Mouse (Mus musculus) limb, embryonic 11.5 days (tissue): Measurements from ENCODE around the gene Pcbd2. TPM values are rescaled to one million over a fixed set of nuclear protein-coding genes. Genes with fewer than 3 reads are reported as not detected.

Source experiments
- ATAC-seq: fragments of 200-750 bp; cut with Nextera tagmentation; 2 replicates; pipeline ENCODE4 v1.8.0; 2017; ENCODE audit warnings: low read depth; ENCODE audit not compliant: insufficient number of reproducible peaks, low FRiP score, low TSS enrichment
- DNase-seq: peaks from one replicate; pipeline ENCODE4 v3.0.0-alpha.2; 2015; ENCODE audit warnings: low spot score
- H3K27ac ChIP-seq: fragments of 300-500 bp; sonication (generic); replicated peaks from 2 replicates; pipeline ENCODE4 v1.5.1; 2014; ENCODE audit warnings: low read depth, mild to moderate bottlenecking, low read length
- H3K27me3 ChIP-seq: fragments of 300-500 bp; sonication (generic); 2 replicates; pipeline ENCODE4 v1.6.1; 2014; ENCODE audit warnings: mild to moderate bottlenecking, low read length, mixed read lengths; ENCODE audit not compliant: control insufficient read depth, insufficient read depth
- H3K36me3 ChIP-seq: fragments of 300-500 bp; sonication (generic); 2 replicates; pipeline ENCODE4 v1.6.1; 2014; ENCODE audit warnings: mild to moderate bottlenecking, low read length, moderate library complexity, mixed read lengths; ENCODE audit not compliant: control insufficient read depth, insufficient read depth
- H3K4me1 ChIP-seq: fragments of 300-500 bp; sonication (generic); 2 replicates; pipeline ENCODE4 v1.6.1; 2014; ENCODE audit warnings: low read length, mixed read lengths; ENCODE audit not compliant: control insufficient read depth, insufficient read depth
- H3K4me2 ChIP-seq: fragments of 300-500 bp; sonication (generic); 2 replicates; pipeline ENCODE4 v1.6.1; 2014; ENCODE audit warnings: low read depth, mild to moderate bottlenecking, moderate library complexity; ENCODE audit not compliant: severe bottlenecking
- H3K4me3 ChIP-seq: fragments of 300-500 bp; sonication (generic); 2 replicates; pipeline ENCODE4 v1.5.1; 2014; ENCODE audit warnings: low read depth, low read length
- H3K9ac ChIP-seq: fragments of 300-500 bp; sonication (generic); 2 replicates; pipeline ENCODE4 v1.6.1; 2014; ENCODE audit warnings: mild to moderate bottlenecking, low read length
- H3K9me3 ChIP-seq: fragments of 300-500 bp; sonication (generic); 2 replicates; pipeline ENCODE4 v1.6.1; 2016; ENCODE audit warnings: low read length; ENCODE audit not compliant: control insufficient read depth
- WGBS: fragments of 180-500 bp; shearing (Covaris S2); extraction: QIAGEN DNeasy Blood & Tissue Kit; methylation state at CpG from one replicate; pipeline ENCODE4 v1.1.7; 2014; 5-methylcytosine and 5-hydroxymethylcytosine counted together
- polyA plus RNA-seq: library from polyadenylated mRNA; unstranded; fragments of >200 nt; fragmentation: Nextera tagmentation; extraction: Ambion mirVana; gene quantifications from 2 replicates; pipeline ENCODE4 v1.2.1, GENCODE M21; 2014

Pcbd2 gene
- polyA plus RNA-seq, 1 experiment from 2014 or later, result 44.9 TPM

DNA sequence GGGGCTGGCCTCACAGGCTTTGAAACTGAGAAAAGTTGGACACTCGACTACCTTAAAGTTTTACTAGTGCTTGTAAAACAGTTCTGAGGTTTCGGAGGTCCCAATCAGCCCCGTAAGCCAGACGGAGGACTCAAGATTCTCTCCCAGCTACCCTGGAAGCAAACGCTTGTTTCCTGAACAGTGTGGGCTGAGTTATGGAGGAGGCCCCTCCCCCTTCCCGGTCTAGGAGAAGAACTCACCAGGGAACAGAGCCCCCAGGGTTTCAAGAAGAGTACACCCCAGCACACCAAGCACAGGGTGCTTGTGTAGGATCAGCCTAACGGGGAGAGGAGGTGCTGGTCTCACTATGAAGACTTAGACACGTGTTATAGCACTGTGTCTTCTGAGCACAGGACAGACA is 29.6 kb downstream of the Pcbd2 start:
- H3K36me3 ChIP-seq, result no peaks in the 10 kb centered on the region
- DNase-seq, result peak; percentile 67
- H3K27me3 ChIP-seq, result no peaks in the 10 kb centered on the region
- peak overlapping the region; percentile 18 for H3K4me2 ChIP-seq
- H3K27ac ChIP-seq, result peak overlapping the region; percentile 80
- H3K9me3 ChIP-seq, result no peaks in the 10 kb centered on the region
- H3K4me3 ChIP-seq, result no peak overlapping the region
- peaks cover 27% of the 10 kb centered on the region for H3K4me1 ChIP-seq
- peak overlapping the region; percentile 2 for H3K9ac ChIP-seq
- peak; percentile 40; the same call in 1 of the 2 replicates for ATAC-seq
- 19% methylated on average over 8 of the region's 8 CpGs for WGBS

DNA sequence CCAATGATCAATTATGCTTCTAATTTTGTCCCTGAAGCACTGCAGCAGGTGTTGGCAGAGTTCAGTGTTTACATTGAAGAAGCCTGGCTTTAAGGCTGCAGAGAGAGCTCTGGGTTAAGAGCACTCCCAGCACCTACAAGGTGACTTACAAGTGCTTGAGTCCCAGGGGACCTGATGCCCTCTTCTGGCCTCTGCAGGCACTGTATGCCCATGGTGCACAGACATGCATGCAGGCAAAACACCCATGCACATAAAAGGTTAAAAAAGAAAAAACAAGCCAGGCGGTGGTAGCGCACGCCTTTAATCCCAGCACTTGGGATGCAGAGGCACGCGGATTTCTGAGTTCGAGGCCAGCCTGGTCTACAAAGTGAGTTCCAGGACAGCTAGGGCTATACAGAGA is 30.5 kb downstream of the Pcbd2 start:
- no peak overlapping the region for H3K4me3 ChIP-seq
- H3K36me3 ChIP-seq, result no peaks in the 10 kb centered on the region
- no peak overlapping the region for H3K27ac ChIP-seq
- H3K9me3 ChIP-seq, result no peaks in the 10 kb centered on the region
- no peak overlapping the region for H3K9ac ChIP-seq
- peaks cover 27% of the 10 kb centered on the region for H3K4me1 ChIP-seq
- no peak for DNase-seq
- 83% methylated on average over 6 of the region's 6 CpGs for WGBS
- H3K4me2 ChIP-seq, result no peak overlapping the region
- H3K27me3 ChIP-seq, result no peaks in the 10 kb centered on the region
- ATAC-seq, result no peak

DNA sequence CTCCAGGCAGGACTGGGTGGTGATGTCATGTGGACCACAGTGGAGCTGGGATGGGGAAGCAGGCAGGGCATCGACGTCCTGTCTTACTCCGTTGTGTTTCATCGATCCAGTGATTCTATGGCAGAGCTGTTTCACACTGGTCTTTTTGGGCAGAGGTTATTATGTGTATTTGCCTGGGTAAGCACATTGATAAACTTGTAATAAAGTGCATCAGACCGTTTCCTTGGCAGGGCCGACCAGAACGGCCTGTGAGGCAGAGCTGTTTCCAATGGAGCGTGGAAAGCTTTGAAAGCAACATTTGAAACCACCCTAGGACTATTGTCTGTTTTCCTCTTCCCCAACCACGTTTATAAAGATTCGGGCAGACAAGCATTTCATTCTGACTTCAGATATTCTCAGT is 33.4 kb downstream of the Pcbd2 start:
- H3K4me1 ChIP-seq, result peaks cover 18% of the 10 kb centered on the region; the same call in 1 of the 2 replicates
- H3K9me3 ChIP-seq, result no peaks in the 10 kb centered on the region
- no peak overlapping the region for H3K9ac ChIP-seq
- H3K4me2 ChIP-seq, result no peak overlapping the region
- H3K4me3 ChIP-seq, result no peak overlapping the region
- H3K27ac ChIP-seq, result peak overlapping the region; percentile 36
- 73% methylated on average over 10 of the region's 10 CpGs for WGBS
- no peaks in the 10 kb centered on the region for H3K27me3 ChIP-seq
- H3K36me3 ChIP-seq, result no peaks in the 10 kb centered on the region
- DNase-seq (no peak), ATAC-seq (no peak)

DNA sequence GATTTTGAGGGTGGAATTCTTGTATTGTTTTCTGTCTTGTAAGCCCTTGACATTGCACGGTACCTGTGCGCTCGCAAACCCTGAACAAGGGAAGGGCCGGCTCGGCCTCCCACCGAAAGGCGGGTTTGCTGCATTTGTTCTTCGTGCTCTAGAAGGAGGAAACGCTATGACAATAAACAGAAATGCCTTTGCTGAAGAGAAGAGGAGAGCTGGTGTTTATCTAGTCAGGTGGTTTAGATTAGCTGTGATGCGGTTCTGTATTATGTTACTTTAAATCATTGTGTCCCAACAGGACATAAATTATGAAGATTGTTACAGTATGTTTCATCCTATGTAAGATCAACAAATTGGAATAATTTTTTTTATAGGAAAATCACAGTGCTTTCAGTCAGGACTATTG is 34.3 kb downstream of the Pcbd2 start:
- no peaks in the 10 kb centered on the region for H3K27me3 ChIP-seq
- 67% methylated on average over 10 of the region's 10 CpGs for WGBS
- no peak overlapping the region for H3K4me3 ChIP-seq
- H3K27ac ChIP-seq, result no peak overlapping the region
- no peaks in the 10 kb centered on the region for H3K9me3 ChIP-seq
- no peak overlapping the region for H3K9ac ChIP-seq
- H3K4me1 ChIP-seq, result peaks cover 15% of the 10 kb centered on the region; the same call in 1 of the 2 replicates
- H3K4me2 ChIP-seq, result no peak overlapping the region
- DNase-seq (no peak), ATAC-seq (no peak)
- no peaks in the 10 kb centered on the region for H3K36me3 ChIP-seq

DNA sequence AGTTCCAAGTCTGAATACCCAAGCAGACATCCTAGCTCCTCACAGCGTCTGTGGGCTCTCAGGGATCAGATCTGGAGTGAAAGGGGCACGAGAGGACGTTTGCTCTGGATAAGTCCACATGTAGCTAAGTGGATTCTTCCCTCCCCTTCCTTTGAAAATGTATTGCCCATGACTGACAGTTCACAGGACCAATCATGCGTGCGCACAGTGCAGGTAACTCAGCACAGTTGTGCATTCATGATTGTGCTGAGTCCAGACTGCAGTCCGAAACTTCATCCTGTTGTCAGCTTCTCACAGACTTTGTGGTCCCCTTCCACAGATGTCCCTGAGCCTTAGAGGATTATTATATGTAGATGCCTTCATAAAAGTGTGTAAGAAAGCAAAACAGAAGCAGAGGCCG is 47.2 kb downstream of the Pcbd2 start:
- no peaks in the 10 kb centered on the region for H3K9me3 ChIP-seq
- peak overlapping the region; percentile 52; the same call in 1 of the 2 replicates for H3K27ac ChIP-seq
- ATAC-seq (no peak), DNase-seq (peak; percentile 53)
- no peak overlapping the region for H3K4me2 ChIP-seq
- no peaks in the 10 kb centered on the region for H3K36me3 ChIP-seq
- H3K27me3 ChIP-seq, result no peaks in the 10 kb centered on the region
- no peak overlapping the region for H3K4me3 ChIP-seq
- WGBS, result 76% methylated on average over 7 of the region's 7 CpGs
- peaks cover 10% of the 10 kb centered on the region; the same call in 1 of the 2 replicates for H3K4me1 ChIP-seq
- H3K9ac ChIP-seq, result no peak overlapping the region

DNA sequence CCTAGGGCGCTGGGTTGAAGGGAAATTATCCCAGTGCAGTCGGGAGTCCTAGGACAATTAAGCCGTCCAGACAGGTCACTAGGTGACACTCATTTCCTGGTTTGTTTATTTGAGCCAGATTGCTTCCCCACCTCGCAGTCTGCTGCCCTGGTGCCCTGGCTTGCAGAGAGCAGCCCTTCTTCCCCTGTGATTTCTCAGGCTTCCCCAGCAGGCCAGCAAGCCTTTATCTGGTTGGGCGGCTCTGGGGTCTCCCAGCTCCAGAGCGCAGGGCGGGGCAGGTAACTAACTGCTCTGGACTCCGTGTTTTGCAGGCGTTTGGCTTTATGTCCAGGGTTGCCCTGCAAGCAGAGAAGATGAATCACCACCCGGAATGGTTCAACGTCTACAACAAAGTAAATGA is 47.9 kb downstream of the Pcbd2 start:
- H3K9me3 ChIP-seq, result no peaks in the 10 kb centered on the region
- H3K27ac ChIP-seq, result peak overlapping the region; percentile 52; the same call in 1 of the 2 replicates
- WGBS, result 7% methylated on average over 11 of the region's 11 CpGs
- ATAC-seq (peak; percentile 39; the same call in 1 of the 2 replicates), DNase-seq (peak; percentile 70)
- H3K4me1 ChIP-seq, result peaks cover 10% of the 10 kb centered on the region; the same call in 1 of the 2 replicates
- no peaks in the 10 kb centered on the region for H3K27me3 ChIP-seq
- 0 out of 2 replicates have a peak overlapping the region, but pooled peaks have one; percentile 30 for H3K9ac ChIP-seq
- H3K36me3 ChIP-seq, result no peaks in the 10 kb centered on the region
- no peak overlapping the region for H3K4me2 ChIP-seq
- H3K4me3 ChIP-seq, result no peak overlapping the region

DNA sequence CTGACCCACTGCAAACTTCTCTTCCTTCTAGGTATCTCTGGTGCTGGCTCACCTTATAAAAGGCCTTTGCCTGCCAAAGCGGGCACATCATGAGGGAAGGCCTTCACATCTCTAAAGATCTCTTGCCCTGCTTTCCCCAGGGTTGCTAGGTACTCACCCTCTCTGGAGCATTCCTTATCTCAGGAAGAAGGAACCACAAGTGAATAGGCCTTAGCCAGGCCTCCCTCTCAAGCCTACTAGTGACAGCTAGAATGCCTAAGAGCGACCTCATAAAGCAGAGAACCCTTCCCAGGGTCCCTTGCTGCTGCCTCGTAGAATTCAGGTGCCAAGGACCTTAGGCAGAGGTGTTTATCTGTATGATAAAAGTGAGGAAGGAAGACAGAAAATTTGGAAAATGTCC is 57.1 kb downstream of the Pcbd2 start, which contains the start of gene Catsper3:
Catsper3 (plus strand) TSS at position 301 of the 400 bp plus-strand sequence.
- Histone ChIP-seq H3K36me3 (no peaks in the 10 kb centered on the region), H3K4me2 (no peak within 1 kb of the TSS), H3K9ac (no peak within 1 kb of the TSS), H3K27ac (no peak within 1 kb of the TSS), H3K9me3 (no peaks in the 10 kb centered on the region), H3K27me3 (no peaks in the 10 kb centered on the region), H3K4me1 (no peaks in the 10 kb centered on the region), H3K4me3 (no peak within 1 kb of the TSS)
- ATAC-seq, result no peak
- no peak for DNase-seq
- WGBS, result 84% methylated on average over 3 of the region's 3 CpGs

DNA sequence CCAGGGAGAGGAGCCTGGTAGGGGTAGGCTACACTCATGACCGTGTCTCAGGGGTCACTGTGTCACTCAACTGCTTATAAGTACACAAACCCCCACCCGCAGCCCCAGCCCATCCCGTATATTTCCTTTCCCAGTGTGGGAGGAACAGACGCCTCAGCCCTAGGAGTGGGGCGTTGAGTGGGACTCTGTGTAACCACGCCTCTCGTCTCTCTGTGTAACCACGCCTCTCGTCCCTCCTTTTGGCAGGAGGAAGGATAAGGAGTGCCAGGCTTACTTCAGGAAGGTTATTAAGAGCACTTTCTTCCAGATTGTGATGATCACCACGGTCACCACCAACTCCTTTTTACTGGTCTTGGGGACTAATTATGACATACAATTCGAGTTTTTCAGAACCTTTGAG is 59.0 kb downstream of the Pcbd2 start:
- ATAC-seq (no peak), DNase-seq (no peak)
- 82% methylated on average over 11 of the region's 11 CpGs for WGBS
- H3K9me3 ChIP-seq, result no peaks in the 10 kb centered on the region
- no peaks in the 10 kb centered on the region for H3K4me1 ChIP-seq
- no peak overlapping the region for H3K4me3 ChIP-seq
- H3K9ac ChIP-seq, result no peak overlapping the region
- H3K36me3 ChIP-seq, result no peaks in the 10 kb centered on the region
- no peak overlapping the region for H3K27ac ChIP-seq
- H3K4me2 ChIP-seq, result no peak overlapping the region
- H3K27me3 ChIP-seq, result no peaks in the 10 kb centered on the region

DNA sequence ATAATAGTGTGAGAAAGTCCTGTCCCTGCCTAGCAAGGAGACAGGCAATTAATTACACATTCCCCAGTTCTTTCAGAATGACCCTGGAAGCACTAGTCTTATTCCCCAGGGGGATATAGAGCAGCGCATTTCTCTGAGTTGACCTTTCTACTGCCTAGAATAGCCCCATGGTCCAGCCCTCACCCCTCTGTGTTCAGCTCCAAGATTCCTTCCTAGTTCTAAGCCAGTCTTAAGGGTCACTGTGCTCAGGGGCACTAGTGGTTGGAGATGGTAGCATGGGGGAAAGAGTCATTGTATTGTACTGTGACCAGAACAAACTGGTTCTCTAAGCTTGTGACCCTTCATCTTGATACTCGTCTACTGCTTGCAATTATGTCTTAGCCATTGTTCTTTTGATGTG is 74.1 kb downstream of the Pcbd2 start:
- H3K4me1 ChIP-seq, result no peaks in the 10 kb centered on the region
- no peak overlapping the region for H3K4me3 ChIP-seq
- WGBS, result 75% methylated on average over 2 of the region's 2 CpGs
- no peak overlapping the region for H3K9ac ChIP-seq
- no peaks in the 10 kb centered on the region for H3K36me3 ChIP-seq
- DNase-seq (no peak), ATAC-seq (no peak)
- H3K9me3 ChIP-seq, result no peaks in the 10 kb centered on the region
- no peak overlapping the region for H3K4me2 ChIP-seq
- H3K27me3 ChIP-seq, result no peaks in the 10 kb centered on the region
- H3K27ac ChIP-seq, result no peak overlapping the region
